Mouse (Mus musculus) NIH3T3 (cell line): Measurements from ENCODE around the gene Wdr91.

Source experiments
- DNase-seq: peaks from one replicate; pipeline ENCODE4 v3.0.0-alpha.2; 2012; ENCODE audit warnings: low read depth

Wdr91 gene

DNA sequence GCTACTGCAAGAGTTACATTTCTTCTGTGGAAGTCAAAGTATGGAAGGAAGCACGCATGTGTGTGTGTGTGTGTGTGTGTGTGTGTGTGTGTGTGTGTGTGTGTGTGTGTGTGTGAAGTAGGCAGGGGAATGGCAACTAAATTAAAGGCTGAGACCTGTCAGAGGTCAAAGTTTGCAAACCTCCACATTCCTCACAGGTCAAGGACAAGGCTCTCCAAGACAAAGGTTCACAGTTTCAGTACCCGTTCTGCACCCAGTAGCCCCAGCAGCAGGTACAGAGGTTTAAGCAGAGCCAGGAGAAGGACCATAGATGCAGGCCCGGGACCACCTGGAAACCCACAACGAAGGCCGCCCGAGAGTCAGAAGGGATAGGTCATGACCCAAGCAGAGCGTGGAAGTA is 8.5 kb upstream of the Wdr91 start:
- DNase-seq = no peak

DNA sequence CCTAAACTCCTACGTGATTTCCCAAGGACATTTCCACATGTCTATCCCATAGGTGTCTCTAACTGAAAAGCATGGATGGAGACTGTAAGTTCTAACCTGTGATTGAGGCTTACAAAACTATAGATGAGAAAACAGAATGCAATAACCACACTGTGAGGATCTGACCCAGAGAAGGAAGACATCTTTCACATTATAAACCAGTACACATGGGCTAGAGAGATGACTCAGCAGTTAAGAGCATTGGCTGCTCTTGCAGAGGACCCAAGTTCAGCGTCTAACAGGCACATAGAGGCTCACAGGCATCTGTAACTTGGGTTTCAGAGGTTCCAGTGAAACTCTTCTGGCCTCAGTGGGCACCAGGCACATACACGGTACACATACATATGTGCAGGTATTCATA is 3.8 kb upstream of the Wdr91 start:
- DNase-seq = no peak

- no peak for DNase-seq
Measured at GRCm38 (mm10) chr6:34913341-34914040, 2.8 kb upstream of the Wdr91 start.

- no peak for DNase-seq
Measured at GRCm38 (mm10) chr6:34909631-34910345, 888 bp downstream of the Wdr91 start.

DNA sequence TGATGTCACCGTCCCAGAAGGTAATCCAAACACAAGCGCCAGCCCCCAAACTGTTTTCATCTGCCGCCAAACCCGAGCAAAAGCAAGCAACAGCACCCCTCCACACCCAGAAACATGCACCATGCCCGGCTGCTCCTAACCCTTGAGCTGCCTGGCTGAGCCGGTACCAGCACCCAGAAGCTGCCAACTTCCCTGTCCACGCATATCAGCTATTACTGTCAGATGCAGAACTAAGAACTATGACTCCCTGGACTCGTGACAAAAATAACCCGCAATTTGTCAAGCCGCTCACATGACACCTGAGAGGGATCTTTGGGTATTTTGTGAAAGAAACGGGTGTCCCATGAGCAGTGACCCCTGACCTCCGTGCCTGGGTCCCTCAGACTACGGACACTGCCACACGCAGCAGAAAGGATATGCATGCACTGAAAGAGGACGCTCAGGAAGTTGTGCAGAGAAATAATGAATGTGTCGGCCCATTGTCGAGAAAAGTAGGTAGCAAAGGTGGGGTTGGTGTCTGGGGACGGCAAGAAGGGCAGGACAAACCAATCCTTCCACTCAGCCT is 2.9 kb downstream of the Wdr91 start:
- no peak for DNase-seq

GRCm38 (mm10) chr6:34907121-34907614 is 3.5 kb downstream of the Wdr91 start:
- DNase-seq = no peak

GRCm38 (mm10) chr6:34906661-34907060 is 4.0 kb downstream of the Wdr91 start:
- DNase-seq = no peak

DNA sequence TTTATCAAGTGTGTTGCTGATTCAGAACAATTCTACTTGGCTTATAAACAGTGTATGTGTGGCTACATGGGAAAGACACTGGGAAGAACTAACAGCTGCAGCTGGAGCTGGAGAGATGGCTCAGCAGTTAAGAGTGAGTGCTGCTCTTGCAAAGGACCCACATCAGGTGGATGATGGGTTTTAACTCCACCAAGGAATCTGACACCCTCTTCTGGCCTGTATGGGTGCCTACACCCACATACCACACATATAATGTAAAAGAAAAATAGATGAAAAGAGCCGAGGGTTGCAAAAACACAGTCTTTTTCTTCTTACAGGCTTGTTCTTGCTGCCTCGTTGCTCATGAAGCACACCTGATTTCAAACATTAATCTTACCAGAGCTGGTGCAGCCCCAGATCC is 4.6 kb downstream of the Wdr91 start:
- DNase-seq = peak; percentile 11

DNA sequence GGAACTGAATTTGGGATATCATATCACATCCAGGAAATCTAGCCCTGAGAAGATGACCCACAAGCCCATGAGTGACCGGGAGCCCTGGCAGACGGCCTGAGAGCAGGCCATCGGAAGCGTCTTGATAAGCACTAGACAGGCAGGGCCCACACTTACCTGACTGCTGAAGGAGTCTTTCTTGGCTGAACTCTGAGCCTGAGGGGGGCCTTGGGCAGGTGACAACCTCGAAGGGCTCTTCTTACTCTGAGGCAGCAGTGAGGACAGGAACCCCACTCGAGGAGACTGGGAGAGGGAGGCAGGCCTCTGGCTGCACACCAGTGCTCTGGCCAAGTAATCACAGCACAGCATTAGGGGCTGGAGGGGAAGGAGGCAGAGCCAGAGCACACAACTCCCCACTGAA is 6.3 kb downstream of the Wdr91 start:
- DNase-seq = no peak

GRCm38 (mm10) chr6:34903851-34904250 is 6.8 kb downstream of the Wdr91 start:
- DNase-seq = no peak

DNA sequence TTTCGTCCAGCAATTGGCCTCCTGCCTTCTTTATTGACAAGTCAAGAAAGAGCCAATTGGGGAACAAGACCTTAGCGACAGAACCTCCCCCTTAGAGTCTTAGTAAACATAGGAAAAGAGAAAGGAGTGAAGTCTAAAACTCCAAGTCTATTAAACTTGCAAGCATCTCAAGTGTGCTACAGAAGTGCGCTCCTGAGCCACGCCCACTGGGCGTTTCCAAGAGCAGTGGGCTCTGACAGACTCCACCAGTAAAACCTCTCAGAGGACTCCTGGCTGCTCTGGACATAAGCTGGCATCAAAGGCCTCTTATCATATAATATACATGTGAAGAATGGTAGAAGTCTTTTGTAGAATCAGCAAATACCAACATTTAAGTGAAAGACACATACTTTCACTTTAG is 7.2 kb downstream of the Wdr91 start:
- DNase-seq = no peak

DNA sequence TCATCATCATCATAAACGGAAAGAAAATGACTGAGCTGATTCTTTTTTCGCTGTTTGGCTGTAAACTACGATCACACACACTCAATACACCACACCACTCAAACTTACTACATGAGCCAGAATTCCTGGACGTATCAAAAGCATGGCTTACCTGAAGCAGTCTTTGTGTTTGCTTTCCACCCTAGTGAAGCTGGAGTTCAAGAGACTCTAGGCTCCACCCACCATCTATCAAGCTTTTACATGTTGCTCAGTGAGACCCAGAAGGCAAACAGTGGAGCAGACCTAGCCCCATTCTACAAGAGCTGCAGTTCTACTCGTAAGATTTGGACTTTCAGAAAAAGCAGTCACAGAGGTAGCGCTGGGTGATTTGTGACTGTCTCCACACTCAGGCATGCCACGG is 8.1 kb downstream of the Wdr91 start:
- DNase-seq = no peak

DNA sequence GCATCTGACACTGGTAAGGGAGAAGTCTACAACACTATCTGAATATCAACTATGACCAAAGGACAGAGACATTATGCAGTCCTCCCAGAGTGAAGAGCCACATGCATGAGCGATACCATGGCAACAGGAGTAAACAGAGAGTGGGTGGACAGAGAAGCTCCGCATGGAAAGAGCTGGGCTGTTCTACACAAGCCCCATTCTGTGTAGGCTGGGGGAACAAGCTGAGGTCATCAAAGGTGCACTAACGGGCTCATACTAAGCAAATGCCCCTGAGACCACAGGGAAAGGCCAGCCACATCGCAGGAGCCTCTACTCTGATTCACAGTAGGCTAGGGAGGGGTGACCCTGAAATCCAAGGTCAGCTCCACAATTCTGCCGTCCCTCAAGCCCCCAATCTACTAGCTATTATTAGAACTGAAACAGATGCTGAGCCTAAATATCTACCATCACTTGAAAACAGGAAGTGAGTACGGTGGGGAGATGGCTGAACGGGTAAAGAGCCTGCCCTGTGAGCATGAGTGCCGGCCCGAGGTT is 8.7 kb downstream of the Wdr91 start:
- DNase-seq = no peak

- DNase-seq = no peak
Measured at GRCm38 (mm10) chr6:34900990-34901389, 9.7 kb downstream of the Wdr91 start.

DNA sequence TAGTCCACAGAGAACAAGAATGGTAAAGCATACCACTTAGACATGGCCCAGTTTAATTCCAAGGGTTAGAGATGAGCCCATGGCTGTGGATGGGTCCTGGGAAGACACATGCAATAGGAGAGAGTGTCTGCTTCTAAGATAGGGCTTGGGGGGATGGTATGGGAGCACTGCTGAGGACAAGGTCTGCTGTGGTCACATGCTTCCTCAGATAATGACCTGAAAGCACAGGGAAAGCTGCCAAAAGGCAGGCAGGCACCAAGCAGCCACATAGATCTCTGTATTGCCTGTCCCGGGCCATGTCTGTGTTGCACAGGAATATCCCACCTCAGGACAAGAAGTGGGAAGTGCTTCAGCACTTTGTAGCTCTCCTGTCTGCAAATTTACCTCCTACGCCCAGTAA is 11.5 kb downstream of the Wdr91 start:
- DNase-seq = no peak

DNA sequence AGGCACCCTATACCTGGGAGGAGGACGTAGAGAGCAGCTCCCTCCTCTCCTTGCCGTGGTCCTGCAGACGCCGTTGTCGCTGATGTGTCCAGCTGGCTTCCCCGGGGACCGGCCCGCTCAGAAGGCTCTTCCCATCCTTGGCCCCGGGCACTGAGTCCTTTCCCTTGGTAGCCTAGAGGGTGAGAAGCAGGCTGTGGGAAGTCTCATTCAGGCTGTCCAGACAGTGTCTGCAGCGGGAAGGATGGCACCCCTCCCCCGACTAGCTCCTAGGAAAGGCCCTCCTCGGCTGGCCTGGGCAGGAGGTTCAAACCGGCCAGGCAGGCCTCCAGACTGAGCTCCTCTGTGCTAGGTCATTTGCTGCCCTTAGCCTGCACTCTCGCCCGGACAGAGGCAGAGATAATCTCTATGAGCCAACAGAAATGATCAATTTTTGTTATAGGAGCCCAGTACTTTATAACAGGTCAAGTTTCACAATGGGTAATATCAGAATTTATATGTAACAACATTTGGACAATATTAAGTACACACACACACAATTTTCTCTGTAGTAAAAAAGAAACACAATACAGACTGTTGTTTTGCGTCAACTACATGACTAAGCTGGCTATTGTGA is 14.4 kb downstream of the Wdr91 start:
- DNase-seq = no peak

- no peak for DNase-seq
Measured at GRCm38 (mm10) chr6:34895569-34895968, 15.1 kb downstream of the Wdr91 start.

- no peak for DNase-seq
Measured at GRCm38 (mm10) chr6:34889185-34889584, 21.5 kb downstream of the Wdr91 start.

- no peak for DNase-seq
Measured at GRCm38 (mm10) chr6:34887131-34887850, 23.4 kb downstream of the Wdr91 start.

DNA sequence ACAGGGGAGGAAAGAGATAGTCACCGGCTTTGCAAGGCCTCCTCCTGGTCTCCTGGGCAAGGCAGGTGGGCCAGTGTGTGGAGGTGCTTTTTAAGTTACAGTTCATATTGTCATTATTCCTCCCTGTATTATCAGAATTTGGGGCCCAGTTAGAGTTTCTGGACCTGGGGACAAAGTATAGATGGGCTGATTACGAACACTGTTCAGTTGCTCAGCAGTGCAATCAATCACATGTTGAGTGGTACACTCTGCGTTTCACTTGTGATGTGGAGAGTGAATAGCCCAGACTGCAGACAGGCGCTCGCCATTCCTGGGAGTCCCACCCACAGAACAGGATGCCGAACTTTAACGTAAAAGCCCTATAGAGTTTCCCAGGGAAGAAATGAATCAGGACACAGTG is 26.0 kb downstream of the Wdr91 start:
- no peak for DNase-seq

DNA sequence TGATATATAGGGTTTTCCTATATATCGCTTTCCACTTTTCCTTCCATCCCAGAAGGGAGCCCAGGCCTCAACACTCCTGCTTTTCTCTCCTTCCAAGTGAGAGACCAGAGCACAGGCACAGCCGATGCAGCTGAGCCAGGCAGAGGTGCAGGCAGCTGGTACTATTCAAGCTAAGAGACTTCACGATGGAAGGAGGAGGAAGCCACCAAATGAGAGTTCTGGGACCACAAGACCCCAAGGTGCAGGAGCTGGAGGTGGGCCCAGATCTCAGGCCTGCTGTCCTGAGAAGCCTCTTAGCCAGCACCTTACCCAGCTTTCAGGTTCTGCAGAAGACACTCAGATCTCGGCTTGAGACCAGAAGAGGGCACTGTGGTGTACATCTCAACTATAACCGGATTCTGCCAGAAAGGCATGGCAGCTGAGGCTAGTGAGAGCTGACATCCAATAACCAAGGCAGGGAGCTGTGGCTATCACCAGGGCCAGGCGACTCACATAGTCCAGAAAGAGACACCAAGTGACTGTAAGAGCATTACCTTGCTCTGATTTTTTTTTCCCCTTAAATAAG is 30.7 kb downstream of the Wdr91 start:
- peak; percentile 83 for DNase-seq
